Mouse (Mus musculus): ENCODE measurements around the gene Srrm3. TPM values are rescaled to one million over a fixed set of nuclear protein-coding genes. Genes with fewer than 3 reads are reported as not detected.

Srrm3 gene
- total RNA-seq, 2 experiments from 2014 or later, result 63.2 to 68.4 TPM

Small RNA genes within 50 kb of the gene (microRNA-seq; reads per million reads assigned to microRNA genes)
- gene Gm23268, result 0 reads per million in 2 experiments

Other genes starting within 250 kb of the Srrm3 start
- gene Ccl26, start 243.3 kb upstream of the Srrm3 start, total RNA-seq (2021), result not detected
- gene Ccl24, start 233.8 kb upstream of the Srrm3 start, total RNA-seq (2021), result under 1 TPM in 1 of 2 experiments, not detected in 1; 0.44 TPM
- 10 to 100 TPM; 66.9 to 71.7 TPM for gene Rhbdd2, start 174.3 kb upstream of the Srrm3 start, total RNA-seq (2021)
- 10 to 100 TPM; 81.9 to 87.8 TPM for gene Por, start 136.9 kb upstream of the Srrm3 start, total RNA-seq (2021)
- gene Tmem120a, start 62.4 kb upstream of the Srrm3 start, total RNA-seq (2021), result 10 to 100 TPM; 13.7 to 15.6 TPM
- under 1 TPM in 1 of 2 experiments, not detected in 1; 0.44 TPM for gene Styxl1, start 28.5 kb upstream of the Srrm3 start, total RNA-seq (2021)
- gene Mdh2, start 28.4 kb upstream of the Srrm3 start, total RNA-seq (2021), result 100 to 1,000 TPM; 463 to 479 TPM
- 10 to 100 TPM in 1 of 2 experiments, 1 to 10 TPM in 1; 7.1 to 10.5 TPM for gene Hspb1, start 81.0 kb downstream of the Srrm3 start, total RNA-seq (2021)
- 1,000 to 10,000 TPM; 1,522 to 1,558 TPM for gene Ywhag, start 127.7 kb downstream of the Srrm3 start, total RNA-seq (2021)
- gene Ssc4d, start 167.6 kb downstream of the Srrm3 start, total RNA-seq (2021), result 1 to 10 TPM; 1.7 to 2.0 TPM
- not detected for gene Zp3, start 173.2 kb downstream of the Srrm3 start, total RNA-seq (2021)
- gene Dtx2, start 187.9 kb downstream of the Srrm3 start, total RNA-seq (2021), result 1 to 10 TPM; 9.1 to 9.5 TPM
- not detected for gene Upk3b, start 231.6 kb downstream of the Srrm3 start, total RNA-seq (2021)
- not detected for gene Upk3bl, start 247.6 kb downstream of the Srrm3 start, total RNA-seq (2021)

Data from layer of hippocampus, postnatal 14 days (tissue).